Mouse (Mus musculus): ENCODE results near the gene Ankrd50. TPM values are rescaled to one million over a fixed set of nuclear protein-coding genes. Genes with fewer than 3 reads are reported as not detected.

Ankrd50 gene
- total RNA-seq, 2 experiments from 2014 or later: 73.2 to 78.9 TPM

DNA sequence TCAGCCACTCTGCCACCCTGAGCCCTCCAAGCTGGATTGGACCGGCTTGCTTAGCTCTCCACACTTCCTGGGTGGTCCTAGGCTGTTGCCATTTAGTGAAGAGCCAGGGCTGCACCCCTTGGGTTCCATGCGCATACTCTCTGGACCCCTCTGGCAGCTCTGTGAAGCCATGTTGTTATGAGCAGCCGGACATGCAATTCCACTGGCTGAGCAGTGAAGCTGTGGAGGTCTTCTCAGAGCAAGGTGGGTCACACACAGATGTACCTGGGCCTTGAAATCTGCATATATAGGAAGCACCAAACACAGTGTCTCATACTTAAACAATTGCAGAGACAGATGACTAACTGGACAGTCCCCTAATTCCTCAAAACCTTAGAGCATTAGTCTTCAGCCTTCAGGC, 64.7 kb downstream of the Ankrd50 start:
- no peak for DNase-seq (ENCODE audit: low spot score in 2 of 2)
- intact Hi-C loops (cut with DNase I): no loop called here

GRCm38 (mm10) chr3:38415292-38415930, 69.2 kb downstream of the Ankrd50 start:
- intact Hi-C loops (cut with DNase I): no loop called here
- no peak for DNase-seq (ENCODE audit: low spot score in 2 of 2)

Measured in left cerebral cortex, postnatal 14 days (tissue).